Mouse (Mus musculus): Measurements from ENCODE around the gene Metrn. TPM values are rescaled to one million over a fixed set of nuclear protein-coding genes. Genes with fewer than 3 reads are reported as not detected.

Gene Metrn
- polyA plus RNA-seq, 1 experiment, result 7.2 TPM

- H3K4me1 ChIP-seq (ENCODE audit: control insufficient read depth), result peaks cover 40% of the 10 kb centered on the region
Measured at GRCm38 (mm10) chr17:25786781-25787504, 10.0 kb downstream of the Metrn start.

GRCm38 (mm10) chr17:25786280-25786679 is 10.7 kb downstream of the Metrn start, which contains the start of gene Ccdc78:
Ccdc78 (plus strand) TSS chr17:25786580.
- H3K9me3 ChIP-seq (ENCODE audit: control insufficient read depth, low read length), result no peaks in the 10 kb centered on the region
- H3K27me3 ChIP-seq (ENCODE audit: control insufficient read depth), result no peaks in the 10 kb centered on the region
- H3K4me3 ChIP-seq (replicated peaks), result peak within 1 kb of the TSS; percentile 82
- H3K4me1 ChIP-seq (ENCODE audit: control insufficient read depth), result peaks cover 34% of the 10 kb centered on the region
- H3K36me3 ChIP-seq (ENCODE audit: control insufficient read depth), result peaks cover 65% of the 10 kb centered on the region
- TF ChIP-seq TAL1 (IDR thresholded peaks at IDR 0.05; ENCODE audit: low read length) (no peak), GATA1 (IDR thresholded peaks at IDR 0.05; ENCODE audit: low read length) (no peak)

More at GRCm38 (mm10) chr17:25786781-25787504, 10.0 kb downstream of the Metrn start:
- TF ChIP-seq GATA1 (IDR thresholded peaks at IDR 0.05; ENCODE audit: low read length), result no peak
- no peak for TF ChIP-seq TAL1 (IDR thresholded peaks at IDR 0.05; ENCODE audit: low read length)
- peaks cover 59% of the 10 kb centered on the region for H3K36me3 ChIP-seq (ENCODE audit: control insufficient read depth)
- no peaks in the 10 kb centered on the region for H3K9me3 ChIP-seq (ENCODE audit: control insufficient read depth, low read length)
- H3K27me3 ChIP-seq (ENCODE audit: control insufficient read depth), result no peaks in the 10 kb centered on the region
- H3K4me3 ChIP-seq (replicated peaks), result no peak overlapping the region

- no peak for TF ChIP-seq TAL1 (IDR thresholded peaks at IDR 0.05; ENCODE audit: low read length)
- no peak for TF ChIP-seq GATA1 (IDR thresholded peaks at IDR 0.05; ENCODE audit: low read length)
- no peaks in the 10 kb centered on the region for H3K9me3 ChIP-seq (ENCODE audit: control insufficient read depth, low read length)
- H3K27me3 ChIP-seq (ENCODE audit: control insufficient read depth), result no peaks in the 10 kb centered on the region
- peaks cover 25% of the 10 kb centered on the region for H3K4me1 ChIP-seq (ENCODE audit: control insufficient read depth)
- H3K36me3 ChIP-seq (ENCODE audit: control insufficient read depth), result peaks cover 69% of the 10 kb centered on the region
- peak within 1 kb of the TSS; percentile 82 for H3K4me3 ChIP-seq (replicated peaks)
Measured at GRCm38 (mm10) chr17:25785281-25785745, 11.6 kb downstream of the Metrn start, which contains the start of gene Haghl. Haghl (minus strand) TSS chr17:25785673.

GRCm38 (mm10) chr17:25783861-25784574 is 12.9 kb downstream of the Metrn start:
- Histone ChIP-seq H3K4me1 (ENCODE audit: control insufficient read depth) (peaks cover 25% of the 10 kb centered on the region), H3K9me3 (ENCODE audit: control insufficient read depth, low read length) (no peaks in the 10 kb centered on the region), H3K4me3 (replicated peaks) (no peak overlapping the region), H3K36me3 (ENCODE audit: control insufficient read depth) (peaks cover 72% of the 10 kb centered on the region), H3K27me3 (ENCODE audit: control insufficient read depth) (no peaks in the 10 kb centered on the region)
- no peak for TF ChIP-seq GATA1 (IDR thresholded peaks at IDR 0.05; ENCODE audit: low read length)
- TF ChIP-seq TAL1 (IDR thresholded peaks at IDR 0.05; ENCODE audit: low read length), result no peak

- Histone ChIP-seq H3K4me3 (replicated peaks) (no peak overlapping the region), H3K36me3 (ENCODE audit: control insufficient read depth) (peaks cover 73% of the 10 kb centered on the region), H3K27me3 (ENCODE audit: control insufficient read depth) (no peaks in the 10 kb centered on the region), H3K9me3 (ENCODE audit: control insufficient read depth, low read length) (no peaks in the 10 kb centered on the region), H3K4me1 (ENCODE audit: control insufficient read depth) (peaks cover 25% of the 10 kb centered on the region)
- no peak for TF ChIP-seq GATA1 (IDR thresholded peaks at IDR 0.05; ENCODE audit: low read length)
Measured at GRCm38 (mm10) chr17:25783086-25783485, 13.8 kb downstream of the Metrn start.

GRCm38 (mm10) chr17:25781339-25781738 is 15.6 kb downstream of the Metrn start:
- no peaks in the 10 kb centered on the region for H3K27me3 ChIP-seq (ENCODE audit: control insufficient read depth)
- no peaks in the 10 kb centered on the region for H3K9me3 ChIP-seq (ENCODE audit: control insufficient read depth, low read length)
- H3K4me1 ChIP-seq (ENCODE audit: control insufficient read depth), result peaks cover 21% of the 10 kb centered on the region
- H3K36me3 ChIP-seq (ENCODE audit: control insufficient read depth), result peaks cover 72% of the 10 kb centered on the region
- H3K4me3 ChIP-seq (replicated peaks), result no peak overlapping the region
- no peak for TF ChIP-seq GATA1 (IDR thresholded peaks at IDR 0.05; ENCODE audit: low read length)
- no peak for TF ChIP-seq TAL1 (IDR thresholded peaks at IDR 0.05; ENCODE audit: low read length)

GRCm38 (mm10) chr17:25777948-25778347 is 19.0 kb downstream of the Metrn start:
- Histone ChIP-seq H3K36me3 (ENCODE audit: control insufficient read depth) (peaks cover 71% of the 10 kb centered on the region), H3K4me1 (ENCODE audit: control insufficient read depth) (peaks cover 21% of the 10 kb centered on the region), H3K27me3 (ENCODE audit: control insufficient read depth) (no peaks in the 10 kb centered on the region; the same call in 1 of the 2 replicates), H3K9me3 (ENCODE audit: control insufficient read depth, low read length) (no peaks in the 10 kb centered on the region), H3K4me3 (replicated peaks) (no peak overlapping the region)
- TF ChIP-seq TAL1 (IDR thresholded peaks at IDR 0.05; ENCODE audit: low read length), result no peak
- no peak for TF ChIP-seq GATA1 (IDR thresholded peaks at IDR 0.05; ENCODE audit: low read length)

GRCm38 (mm10) chr17:25775318-25776062 is 21.4 kb downstream of the Metrn start:
- Histone ChIP-seq H3K9me3 (ENCODE audit: control insufficient read depth, low read length) (no peaks in the 10 kb centered on the region), H3K27me3 (ENCODE audit: control insufficient read depth) (peaks cover 3% of the 10 kb centered on the region; the same call in 1 of the 2 replicates), H3K4me3 (replicated peaks) (no peak overlapping the region), H3K36me3 (ENCODE audit: control insufficient read depth) (peaks cover 46% of the 10 kb centered on the region), H3K4me1 (ENCODE audit: control insufficient read depth) (peaks cover 21% of the 10 kb centered on the region)
- TF ChIP-seq GATA1 (IDR thresholded peaks at IDR 0.05; ENCODE audit: low read length) (no peak), TAL1 (IDR thresholded peaks at IDR 0.05; ENCODE audit: low read length) (no peak)
